In genomic region chr17:24540375-24540774, GRCm38 (mm10) we compare ENCODE assay signal across 9 mouse cellular contexts. TPM values are rescaled to one million over a fixed set of nuclear protein-coding genes. Genes with fewer than 3 reads are reported as not detected.
DNase-seq lines count a peak whose midpoint lies in the region; ATAC-seq lines count a peak whose summit lies in the region.
"Had no signal": no experiment of that assay in that cellular context is flagged by ENCODE, and none has a peak within 500 bp of the region (broad histone marks: within the 10 kb centered on the region; RNA-seq: fewer than 3 reads in every experiment).

No protein-coding gene starts in this region.

- 7% methylated on average over 3 of the region's 3 CpGs for WGBS in forebrain, embryonic 12.5 days
- 8% methylated on average over 3 of the region's 3 CpGs for WGBS in forebrain, embryonic 15.5 days
- WGBS in kidney, embryonic 14.5 days: 8% methylated on average over 3 of the region's 3 CpGs

- H3K4me3 ChIP-seq in forebrain, embryonic 12.5 days (replicated peaks): no peak overlapping the region
- H3K4me3 ChIP-seq in forebrain, embryonic 15.5 days: no peak overlapping the region
- H3K4me3 ChIP-seq in kidney, embryonic 14.5 days (ENCODE audit: low read length): no peak overlapping the region
- H3K4me3 ChIP-seq: heart, embryonic 15.5 days had no signal

- peak; percentile 78 for DNase-seq in CD4-positive helper T cell, adult 2 months (ENCODE audit: low read depth, low spot score)
- DNase-seq in embryo, embryonic 11 days: peak; percentile 79
- DNase-seq in lung, postnatal 36 days: peak; percentile 86
- DNase-seq in yolk sac, embryonic 10.5 days (ENCODE audit: low spot score): peak; percentile 36
- DNase-seq in left cerebral cortex, adult 11 months (ENCODE audit: low spot score): no peak

- H3K36me3 ChIP-seq in forebrain, embryonic 12.5 days (replicated peaks): no peaks in the 10 kb centered on the region
- H3K36me3 ChIP-seq in forebrain, embryonic 15.5 days: no peaks in the 10 kb centered on the region
- H3K36me3 ChIP-seq in kidney, embryonic 14.5 days (ENCODE audit: control insufficient read depth, insufficient read depth, low read length): no peaks in the 10 kb centered on the region
- H3K36me3 ChIP-seq: heart, embryonic 15.5 days had no signal

- H3K9me3 ChIP-seq in forebrain, embryonic 12.5 days: no peaks in the 10 kb centered on the region
- no peaks in the 10 kb centered on the region for H3K9me3 ChIP-seq in forebrain, embryonic 15.5 days
- H3K9me3 ChIP-seq in kidney, embryonic 14.5 days (ENCODE audit: control insufficient read depth, low read length): no peaks in the 10 kb centered on the region
- H3K9me3 ChIP-seq: heart, embryonic 15.5 days had no signal

- 0 out of 2 replicates have a peak, but pooled peaks have one; percentile 9 for ATAC-seq in forebrain, embryonic 12.5 days (ENCODE audit: low FRiP score)
- ATAC-seq in forebrain, embryonic 15.5 days (replicated peaks): no peak
- 0 out of 2 replicates have a peak, but pooled peaks have one; percentile 53 for ATAC-seq in kidney, embryonic 14.5 days (ENCODE audit: low FRiP score, low TSS enrichment)

- peaks cover 10% of the 10 kb centered on the region for H3K4me1 ChIP-seq in forebrain, embryonic 12.5 days
- peaks cover 12% of the 10 kb centered on the region for H3K4me1 ChIP-seq in forebrain, embryonic 15.5 days
- no peaks in the 10 kb centered on the region for H3K4me1 ChIP-seq in kidney, embryonic 14.5 days (ENCODE audit: control insufficient read depth, insufficient read depth, low read length)

- no peak overlapping the region for H3K4me2 ChIP-seq in forebrain, embryonic 12.5 days
- no peak overlapping the region for H3K4me2 ChIP-seq in forebrain, embryonic 15.5 days (replicated peaks)
- H3K4me2 ChIP-seq in kidney, embryonic 14.5 days (replicated peaks; ENCODE audit: low read depth, low read length): no peak overlapping the region
- H3K4me2 ChIP-seq: heart, embryonic 15.5 days had no signal

- H3K27ac ChIP-seq in forebrain, embryonic 12.5 days: no peak overlapping the region
- no peak overlapping the region for H3K27ac ChIP-seq in forebrain, embryonic 15.5 days (replicated peaks)
- H3K27ac ChIP-seq in kidney, embryonic 14.5 days (ENCODE audit: low read depth, low read length): no peak overlapping the region
- H3K27ac ChIP-seq: heart, embryonic 15.5 days had no signal

- H3K9ac ChIP-seq in forebrain, embryonic 12.5 days: no peak overlapping the region
- H3K9ac ChIP-seq in forebrain, embryonic 15.5 days (replicated peaks): no peak overlapping the region
- H3K9ac ChIP-seq in kidney, embryonic 14.5 days (ENCODE audit: low read depth, low read length): no peak overlapping the region
- H3K9ac ChIP-seq: heart, embryonic 15.5 days had no signal

- peaks cover 7% of the 10 kb centered on the region; the same call in 1 of the 2 replicates for H3K27me3 ChIP-seq in forebrain, embryonic 12.5 days
- no peaks in the 10 kb centered on the region for H3K27me3 ChIP-seq in forebrain, embryonic 15.5 days
- H3K27me3 ChIP-seq in kidney, embryonic 14.5 days (ENCODE audit: control insufficient read depth, insufficient read depth, low read length): no peaks in the 10 kb centered on the region

RNA-seq across cellular contexts. Expression of gene Rab26, which starts 6.4 kb away (rescaled TPM):
- 1.7 and 1.9 TPM in 2 replicates for polyA plus RNA-seq in forebrain, embryonic 12.5 days (2016; fragmentation: Nextera tagmentation; extraction: Ambion mirVana)
- polyA plus RNA-seq in forebrain, embryonic 15.5 days (2015; fragmentation: Nextera tagmentation; extraction: Ambion mirVana): 5.7 and 6.6 TPM in 2 replicates
- polyA plus RNA-seq in kidney, embryonic 14.5 days (2014; fragmentation: Nextera tagmentation; extraction: Ambion mirVana): 2.7 and 2.8 TPM in 2 replicates

RNA-seq across cellular contexts. Expression of gene Pkd1, which starts 9.3 kb away (rescaled TPM):
- 15.5 and 17.9 TPM in 2 replicates for polyA plus RNA-seq in forebrain, embryonic 12.5 days (2016; fragmentation: Nextera tagmentation; extraction: Ambion mirVana)
- polyA plus RNA-seq in forebrain, embryonic 15.5 days (2015; fragmentation: Nextera tagmentation; extraction: Ambion mirVana): 17.1 and 22.9 TPM in 2 replicates
- 16.7 and 31.6 TPM in 2 replicates for polyA plus RNA-seq in kidney, embryonic 14.5 days (2014; fragmentation: Nextera tagmentation; extraction: Ambion mirVana)

RNA-seq across cellular contexts. Expression of gene Traf7, which starts 12.6 kb away (rescaled TPM):
- polyA plus RNA-seq in forebrain, embryonic 12.5 days (2016; fragmentation: Nextera tagmentation; extraction: Ambion mirVana): 100 and 103 TPM in 2 replicates
- 107 and 112 TPM in 2 replicates for polyA plus RNA-seq in forebrain, embryonic 15.5 days (2015; fragmentation: Nextera tagmentation; extraction: Ambion mirVana)
- 69.0 and 88.5 TPM in 2 replicates for polyA plus RNA-seq in kidney, embryonic 14.5 days (2014; fragmentation: Nextera tagmentation; extraction: Ambion mirVana)

RNA-seq across cellular contexts. Expression of gene Caskin1, which starts 52.0 kb away (rescaled TPM):
- polyA plus RNA-seq in forebrain, embryonic 12.5 days (2016; fragmentation: Nextera tagmentation; extraction: Ambion mirVana): 14.8 and 16.6 TPM in 2 replicates
- polyA plus RNA-seq in forebrain, embryonic 15.5 days (2015; fragmentation: Nextera tagmentation; extraction: Ambion mirVana): 25.6 and 26.4 TPM in 2 replicates
- polyA plus RNA-seq in kidney, embryonic 14.5 days (2014; fragmentation: Nextera tagmentation; extraction: Ambion mirVana): 1.6 and 1.8 TPM in 2 replicates
